In the genomic region with DNA sequence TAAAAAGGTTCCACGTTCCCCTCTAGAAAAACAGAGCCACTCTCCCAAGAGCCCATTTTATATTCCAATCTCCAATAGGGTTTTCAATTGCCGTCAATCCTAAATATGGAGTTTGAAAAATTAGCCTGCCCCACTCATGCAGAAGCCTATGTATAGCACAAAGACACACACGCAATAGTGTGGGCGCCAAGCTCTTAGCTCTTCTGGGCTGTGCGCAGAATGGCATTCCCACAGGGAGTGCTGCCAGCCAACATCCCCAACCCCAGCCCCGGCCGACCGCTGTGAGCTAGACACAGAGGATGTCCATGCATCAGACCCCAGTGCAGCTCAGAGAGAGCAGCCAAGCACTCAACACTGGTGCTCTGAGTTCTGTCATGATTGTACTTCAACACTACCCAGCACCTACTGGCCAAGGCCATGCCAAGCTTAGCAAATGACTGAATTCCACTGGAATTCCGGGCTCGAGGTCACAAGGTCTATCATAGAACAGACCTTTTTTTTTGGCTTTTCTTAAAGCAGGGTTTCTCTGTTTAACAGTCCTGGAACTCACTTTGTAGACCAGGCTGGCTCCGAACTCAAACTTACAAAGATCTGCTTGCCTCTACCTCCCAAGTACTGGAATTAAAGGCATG, we compare ENCODE assay signal across 20 mouse cellular contexts. TPM values are rescaled to one million over a fixed set of nuclear protein-coding genes. Genes with fewer than 3 reads are reported as not detected.
DNase-seq lines count a peak whose midpoint lies in the region; ATAC-seq and TF ChIP-seq lines count a peak whose summit lies in the region.
"Had no signal": no experiment of that assay in that cellular context is flagged by ENCODE, and none has a peak within 500 bp of the region (broad histone marks: within the 10 kb centered on the region; RNA-seq: fewer than 3 reads in every experiment).

No protein-coding gene starts in this region.

- H3K9me3 ChIP-seq in heart, embryonic 16.5 days (replicated peaks; ENCODE audit: control insufficient read depth, low read length), result no peaks in the 10 kb centered on the region
- no peaks in the 10 kb centered on the region for H3K9me3 ChIP-seq in heart, embryonic 10.5 days
- H3K9me3 ChIP-seq: forebrain, embryonic 13.5 days; hindbrain, embryonic 10.5 days; neural tube, embryonic 13.5 days; stomach, embryonic 15.5 days had no signal

- WGBS in heart, embryonic 16.5 days, result 76% methylated on average over 11 of the region's 11 CpGs
- 86% methylated on average over 11 of the region's 11 CpGs for WGBS in heart, embryonic 10.5 days

- no peak overlapping the region for H3K4me2 ChIP-seq in heart, embryonic 16.5 days (ENCODE audit: low read depth, low read length)
- H3K4me2 ChIP-seq: forebrain, embryonic 13.5 days; liver, embryonic 11.5 days; neural tube, embryonic 13.5 days; stomach, embryonic 15.5 days had no signal

- DNase-seq in adrenal gland, adult (ENCODE audit: inconsistent age in 2 of 2, low spot score in 1 of 2), result peak; percentile 60 to 62
- no peak for DNase-seq in adrenal gland, postnatal 25 days
- no peak for DNase-seq in heart, embryonic 10.5 days (ENCODE audit: low spot score)
- DNase-seq in left cerebral cortex, adult 2 months (ENCODE audit: extremely low spot score in 1 of 2, low spot score in 2 of 2), result peak in 1 of 2 experiments; percentile 69
- DNase-seq in right cerebral cortex, postnatal 25 days, result peak; percentile 69
- DNase-seq in urinary bladder, postnatal 10 days (ENCODE audit: low spot score), result no peak
- no peak for DNase-seq in B cell, adult 2 months
- DNase-seq: cerebellum, adult 9-11 months; gastrocnemius, postnatal 10 days; heart, adult 18-20 months; kidney, adult 2 months; kidney, postnatal 14 days; lung, adult 2 months; lung, postnatal 36 days had no signal

- 0 out of 2 replicates have a peak overlapping the region, but pooled peaks have one; percentile 16 for H3K27ac ChIP-seq in heart, embryonic 16.5 days (ENCODE audit: low read length)
- no peak overlapping the region for H3K27ac ChIP-seq in heart, embryonic 10.5 days
- peak overlapping the region; percentile 86 for H3K27ac ChIP-seq in left cerebral cortex, adult 2 months
- H3K27ac ChIP-seq: forebrain, embryonic 13.5 days; hindbrain, embryonic 10.5 days; neural tube, embryonic 13.5 days; stomach, embryonic 15.5 days had no signal

- no peak overlapping the region for H3K9ac ChIP-seq in heart, embryonic 16.5 days (ENCODE audit: low read length)
- H3K9ac ChIP-seq: forebrain, embryonic 13.5 days; neural tube, embryonic 13.5 days; stomach, embryonic 15.5 days had no signal

- 0 out of 2 replicates have a peak, but pooled peaks have one; percentile 42 for ATAC-seq in heart, embryonic 16.5 days (replicated peaks; ENCODE audit: extremely low read depth, insufficient read depth, low FRiP score)
- ATAC-seq: forebrain, embryonic 13.5 days had no signal

- 0 out of 2 replicates have a peak, but pooled peaks cover 2% of the 10 kb centered on the region for H3K4me1 ChIP-seq in heart, embryonic 16.5 days (ENCODE audit: control insufficient read depth, insufficient read depth, low read length)
- peaks cover 13% of the 10 kb centered on the region for H3K4me1 ChIP-seq in heart, embryonic 10.5 days
- H3K4me1 ChIP-seq: forebrain, embryonic 13.5 days; hindbrain, embryonic 10.5 days; neural tube, embryonic 13.5 days; stomach, embryonic 15.5 days had no signal

- no peak overlapping the region for H3K4me3 ChIP-seq in heart, embryonic 16.5 days (ENCODE audit: low read length)
- H3K4me3 ChIP-seq in heart, embryonic 10.5 days, result no peak overlapping the region
- no peak overlapping the region for H3K4me3 ChIP-seq in left cerebral cortex, adult 2 months
- H3K4me3 ChIP-seq: forebrain, embryonic 13.5 days; hindbrain, embryonic 10.5 days; neural tube, embryonic 13.5 days; stomach, embryonic 15.5 days had no signal

- intact Hi-C loops in left cerebral cortex, adult 2 months (cut with DNase I), result loop anchor here (5.0 kb wide), 1 partner anchor 77 kb away; no protein-coding TSS in a partner anchor

- H3K36me3 ChIP-seq in heart, embryonic 16.5 days (ENCODE audit: control insufficient read depth, insufficient read depth), result peaks cover 14% of the 10 kb centered on the region
- peaks cover 56% of the 10 kb centered on the region for H3K36me3 ChIP-seq in heart, embryonic 10.5 days

- no peak for TF ChIP-seq CTCF in left cerebral cortex, adult 2 months (IDR thresholded peaks at IDR 0.05)

- H3K27me3 ChIP-seq in heart, embryonic 16.5 days (ENCODE audit: control insufficient read depth, insufficient read depth, low read length), result no peaks in the 10 kb centered on the region
- H3K27me3 ChIP-seq in heart, embryonic 10.5 days (ENCODE audit: insufficient read depth, poor library complexity, severe bottlenecking), result no peaks in the 10 kb centered on the region
- H3K27me3 ChIP-seq: forebrain, embryonic 13.5 days; neural tube, embryonic 13.5 days; stomach, embryonic 15.5 days had no signal

RNA-seq across cellular contexts. Expression of a gene that starts 19.7 kb away (rescaled TPM):
- total RNA-seq in adrenal gland, postnatal 25 days (2021), result 29.1 and 30.5 TPM in 2 replicates
- 25.6 and 27.0 TPM in 2 replicates for polyA plus RNA-seq in heart, embryonic 16.5 days (2015; fragmentation: Nextera tagmentation; extraction: Ambion mirVana)
- 44.3 and 54.4 TPM in 2 replicates for polyA plus RNA-seq in heart, embryonic 10.5 days (2016; fragmentation: Nextera tagmentation; extraction: Ambion mirVana)
- 10 to 100 TPM; 33.2 to 38.3 TPM for total RNA-seq in left cerebral cortex, adult 2 months (2021)

Comparison
In these comparisons a context has a peak if more than half of its experiments do, and no peak if none do; other contexts are left out.
1. DNase-seq: peak in adrenal gland, adult (2 of 2) and right cerebral cortex, postnatal 25 days (single experiment); none in adrenal gland, postnatal 25 days (single experiment), heart, embryonic 10.5 days (single experiment), urinary bladder, postnatal 10 days (single experiment) and B cell, adult 2 months (0 of 2).